ENCODE assay signal across 8 mouse cellular contexts in genomic region chr1:160352309-160352708, GRCm38 (mm10).
DNase-seq lines count a peak whose midpoint lies in the region; ATAC-seq and TF ChIP-seq lines count a peak whose summit lies in the region.

No protein-coding gene starts in this region.

- H3K27me3 ChIP-seq in forebrain, postnatal 0 days (ENCODE audit: insufficient read depth, low read length), result no peaks in the 10 kb centered on the region
- H3K27me3 ChIP-seq in liver, postnatal 0 days (ENCODE audit: insufficient read depth, low read length), result no peaks in the 10 kb centered on the region

- no peaks in the 10 kb centered on the region for H3K9me3 ChIP-seq in forebrain, postnatal 0 days (ENCODE audit: low read length)
- no peaks in the 10 kb centered on the region for H3K9me3 ChIP-seq in liver, postnatal 0 days (ENCODE audit: low read length)

- peak overlapping the region; percentile 58 for H3K4me3 ChIP-seq in forebrain, postnatal 0 days (ENCODE audit: low read depth, low read length)
- H3K4me3 ChIP-seq in liver, postnatal 0 days (ENCODE audit: low read depth, low read length), result no peak overlapping the region

- H3K36me3 ChIP-seq in forebrain, postnatal 0 days (ENCODE audit: insufficient read depth), result no peaks in the 10 kb centered on the region
- no peaks in the 10 kb centered on the region for H3K36me3 ChIP-seq in liver, postnatal 0 days (replicated peaks; ENCODE audit: insufficient read depth, low read length)

- H3K4me2 ChIP-seq in forebrain, postnatal 0 days (ENCODE audit: low read depth), result peak overlapping the region; percentile 66
- H3K4me2 ChIP-seq in liver, postnatal 0 days (ENCODE audit: low read depth, low read length), result peak overlapping the region; percentile 49; the same call in 1 of the 2 replicates

- H3K27ac ChIP-seq in forebrain, postnatal 0 days (ENCODE audit: low read depth, low read length), result peak overlapping the region; percentile 89
- H3K27ac ChIP-seq in liver, postnatal 0 days (ENCODE audit: low read depth), result no peak overlapping the region

- no peak for TF ChIP-seq CTCF in forebrain, postnatal 0 days (IDR thresholded peaks at IDR 0.05; ENCODE audit: low read depth)
- no peak for TF ChIP-seq CTCF in liver, postnatal 0 days (IDR thresholded peaks at IDR 0.05; ENCODE audit: low read depth)

- H3K4me1 ChIP-seq in forebrain, postnatal 0 days (ENCODE audit: insufficient read depth), result peaks cover 11% of the 10 kb centered on the region; the same call in 1 of the 2 replicates
- H3K4me1 ChIP-seq in liver, postnatal 0 days (ENCODE audit: insufficient read depth), result peaks cover 3% of the 10 kb centered on the region; the same call in 1 of the 2 replicates

- peak; percentile 44 for ATAC-seq in forebrain, postnatal 0 days
- no peak for ATAC-seq in liver, postnatal 0 days
- ATAC-seq in megakaryocyte progenitor cell, adult 5-6 weeks (replicated peaks; ENCODE audit: poor library complexity), result no peak

- no peak for TF ChIP-seq EP300 in liver, postnatal 0 days (IDR thresholded peaks at IDR 0.05; ENCODE audit: low read depth)

- peak overlapping the region; percentile 70 for H3K9ac ChIP-seq in forebrain, postnatal 0 days
- H3K9ac ChIP-seq in liver, postnatal 0 days (replicated peaks), result no peak overlapping the region; the same call in 1 of the 2 replicates

- WGBS in forebrain, postnatal 0 days, result 22% methylated on average over 4 of the region's 4 CpGs
- 52% methylated on average over 4 of the region's 4 CpGs for whole genome bisulfite sequencing in liver, postnatal 0 days (ENCODE audit: insufficient replicate concordance)

- DNase-seq in embryo, embryonic 11 days, result peak; percentile 11
- no peak for DNase-seq in embryo, embryonic 10.5 days (ENCODE audit: low spot score)
- DNase-seq in cerebellum, adult 11-12 months, result peak; percentile 30
- DNase-seq in forebrain, postnatal 0 days, result no peak
- DNase-seq in liver, postnatal 0 days, result no peak
- DNase-seq in thymus, postnatal 10 days (ENCODE audit: low spot score in 2 of 2), result no peak
- DNase-seq in adrenal gland, postnatal 4 days (ENCODE audit: low spot score in 2 of 2), result no peak

Comparison
In these comparisons a context has a peak if more than half of its experiments do, and no peak if none do; other contexts are left out.
1. DNase-seq: peak in embryo, embryonic 11 days (single experiment) and cerebellum, adult 11-12 months (single experiment); none in embryo, embryonic 10.5 days (single experiment), forebrain, postnatal 0 days (single experiment), liver, postnatal 0 days (single experiment), thymus, postnatal 10 days (0 of 2) and adrenal gland, postnatal 4 days (0 of 2).